Mouse (Mus musculus) kidney, embryonic 16.5 days (tissue): ENCODE results near the gene Fgfrl1. TPM values are rescaled to one million over a fixed set of nuclear protein-coding genes. Genes with fewer than 3 reads are reported as not detected.
A peak's percentile ranks its signal among the peaks of the same experiment; 100 is the strongest.

Source experiments
- ATAC-seq: fragments of 200-750 bp; cut with Nextera tagmentation; 2 replicates; pipeline ENCODE4 v1.8.0; 2017; ENCODE audit warnings: moderate TSS enrichment; ENCODE audit not compliant: low FRiP score, low TSS enrichment
- H3K27ac ChIP-seq: fragments of 300-500 bp; sonication (generic); 2 replicates; pipeline ENCODE4 v1.5.1; 2014; ENCODE audit warnings: low read length
- H3K27me3 ChIP-seq: fragments of 300-500 bp; sonication (generic); 2 replicates; pipeline ENCODE4 v1.6.1; 2014; ENCODE audit warnings: low read length, control low read depth, mixed read lengths; ENCODE audit not compliant: insufficient read depth
- H3K36me3 ChIP-seq: fragments of 300-500 bp; sonication (generic); 2 replicates; pipeline ENCODE4 v1.6.1; 2014; ENCODE audit warnings: low read length, control low read depth, mixed read lengths; ENCODE audit not compliant: insufficient read depth
- H3K4me1 ChIP-seq: fragments of 300-500 bp; sonication (generic); 2 replicates; pipeline ENCODE4 v1.6.1; 2014; ENCODE audit warnings: low read length, control low read depth, mixed read lengths; ENCODE audit not compliant: insufficient read depth
- H3K4me2 ChIP-seq: fragments of 300-500 bp; sonication (generic); replicated peaks from 2 replicates; pipeline ENCODE4 v1.6.1; 2014; ENCODE audit warnings: low read depth, low read length
- H3K4me3 ChIP-seq: fragments of 300-500 bp; sonication (generic); 2 replicates; pipeline ENCODE4 v1.5.1; 2014; ENCODE audit warnings: mild to moderate bottlenecking, low read length
- H3K9ac ChIP-seq: fragments of 300-500 bp; sonication (generic); replicated peaks from 2 replicates; pipeline ENCODE4 v1.6.1; 2014; ENCODE audit warnings: low read length
- H3K9me3 ChIP-seq: fragments of 300-500 bp; sonication (generic); 2 replicates; pipeline ENCODE4 v1.6.1; 2016; ENCODE audit warnings: low read length, control low read depth
- WGBS: fragments of 180-500 bp; shearing (Covaris S2); extraction: QIAGEN DNeasy Blood & Tissue Kit; methylation state at CpG from one replicate; pipeline ENCODE4 v1.1.7; 2014; 5-methylcytosine and 5-hydroxymethylcytosine counted together
- polyA plus RNA-seq: library from polyadenylated mRNA; unstranded; fragments of >200 nt; fragmentation: Nextera tagmentation; extraction: Ambion mirVana; gene quantifications from 2 replicates; pipeline ENCODE4 v1.2.1, GENCODE M21; 2015

Gene Fgfrl1
- polyA plus RNA-seq, 1 experiment from 2014 or later: 13.8 TPM

DNA sequence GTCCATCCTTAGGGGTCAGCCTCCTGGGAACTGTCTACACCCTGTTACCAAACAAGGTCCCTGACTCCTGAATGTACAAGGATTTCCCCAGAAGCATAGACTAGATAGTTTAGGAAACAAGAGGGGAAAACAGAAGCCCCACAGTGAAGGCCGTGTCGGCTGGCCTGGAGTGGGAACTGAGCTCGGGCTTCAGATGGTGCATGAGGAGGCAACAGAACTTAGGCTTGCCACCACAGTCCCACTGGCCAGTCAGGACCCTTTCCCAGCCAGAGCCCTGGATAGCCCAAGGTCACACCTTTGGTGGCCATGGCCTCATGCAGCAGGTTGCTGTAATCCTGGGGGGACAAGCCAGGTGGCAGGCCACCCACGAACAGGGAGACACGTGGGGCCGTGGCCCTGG is 38.8 kb upstream of the Fgfrl1 start:
- no peaks in the 10 kb centered on the region for H3K4me1 ChIP-seq
- H3K9me3 ChIP-seq: no peaks in the 10 kb centered on the region
- no peak for ATAC-seq
- 87% methylated on average over 6 of the region's 6 CpGs for WGBS
- H3K36me3 ChIP-seq: peaks cover 43% of the 10 kb centered on the region
- no peak overlapping the region for H3K27ac ChIP-seq
- H3K4me2 ChIP-seq: no peak overlapping the region
- no peak overlapping the region for H3K9ac ChIP-seq
- no peaks in the 10 kb centered on the region for H3K27me3 ChIP-seq
- no peak overlapping the region for H3K4me3 ChIP-seq

DNA sequence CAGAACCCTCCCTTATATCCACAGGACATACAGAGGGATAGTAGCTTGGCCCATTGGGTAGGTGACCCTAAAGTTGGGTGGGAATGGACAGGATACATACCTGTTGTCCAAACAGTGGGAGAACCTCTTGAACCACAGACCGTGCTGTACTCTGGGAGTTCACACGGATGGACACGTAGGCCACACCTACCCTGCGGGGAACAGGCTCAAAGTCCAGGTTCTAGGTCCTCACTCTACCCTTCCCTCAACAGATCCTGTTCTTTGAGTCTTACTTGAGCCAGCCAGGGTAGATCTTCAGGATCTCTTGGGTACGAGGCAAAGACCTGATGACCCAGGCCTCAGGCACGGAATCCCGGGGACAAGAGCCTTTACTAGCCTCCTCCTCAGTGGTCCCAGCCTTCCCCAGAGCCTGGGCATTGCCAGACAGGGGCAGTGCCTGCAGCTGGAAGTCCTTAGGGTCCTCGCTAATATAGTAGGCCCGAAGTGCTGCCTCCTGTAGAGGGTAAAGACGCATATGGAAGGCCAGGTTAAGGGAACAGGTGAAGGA is 37.7 kb upstream of the Fgfrl1 start:
- H3K4me3 ChIP-seq: no peak overlapping the region
- H3K9me3 ChIP-seq: no peaks in the 10 kb centered on the region
- 90% methylated on average over 10 of the region's 10 CpGs for WGBS
- H3K27ac ChIP-seq: no peak overlapping the region
- peaks cover 3% of the 10 kb centered on the region for H3K4me1 ChIP-seq
- H3K27me3 ChIP-seq: no peaks in the 10 kb centered on the region
- no peak for ATAC-seq
- H3K9ac ChIP-seq: no peak overlapping the region
- no peak overlapping the region for H3K4me2 ChIP-seq
- H3K36me3 ChIP-seq: peaks cover 37% of the 10 kb centered on the region

DNA sequence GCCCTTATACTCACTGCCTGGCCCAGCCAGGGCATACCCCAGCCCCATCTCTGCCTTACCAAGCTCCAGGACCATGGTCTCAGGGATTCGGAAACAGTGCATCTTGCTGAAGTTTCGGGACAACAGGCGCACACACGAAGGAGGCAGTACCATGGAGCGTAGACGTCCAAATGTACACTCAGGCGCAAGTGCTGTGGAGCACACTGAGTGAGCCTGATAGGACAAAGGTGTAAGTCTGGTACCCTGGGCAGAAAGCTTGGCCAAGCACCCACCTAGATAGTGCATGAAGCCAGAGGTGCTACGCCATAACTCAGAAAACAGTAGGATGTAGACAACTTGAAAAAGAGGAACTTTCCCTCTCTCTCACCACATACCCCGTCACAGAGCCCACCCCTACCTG is 36.8 kb upstream of the Fgfrl1 start:
- Histone ChIP-seq H3K9me3 (no peaks in the 10 kb centered on the region), H3K4me2 (no peak overlapping the region), H3K27ac (no peak overlapping the region), H3K27me3 (no peaks in the 10 kb centered on the region), H3K9ac (no peak overlapping the region), H3K36me3 (peaks cover 33% of the 10 kb centered on the region), H3K4me3 (no peak overlapping the region), H3K4me1 (peaks cover 9% of the 10 kb centered on the region)
- no peak for ATAC-seq
- 93% methylated on average over 9 of the region's 9 CpGs for WGBS

DNA sequence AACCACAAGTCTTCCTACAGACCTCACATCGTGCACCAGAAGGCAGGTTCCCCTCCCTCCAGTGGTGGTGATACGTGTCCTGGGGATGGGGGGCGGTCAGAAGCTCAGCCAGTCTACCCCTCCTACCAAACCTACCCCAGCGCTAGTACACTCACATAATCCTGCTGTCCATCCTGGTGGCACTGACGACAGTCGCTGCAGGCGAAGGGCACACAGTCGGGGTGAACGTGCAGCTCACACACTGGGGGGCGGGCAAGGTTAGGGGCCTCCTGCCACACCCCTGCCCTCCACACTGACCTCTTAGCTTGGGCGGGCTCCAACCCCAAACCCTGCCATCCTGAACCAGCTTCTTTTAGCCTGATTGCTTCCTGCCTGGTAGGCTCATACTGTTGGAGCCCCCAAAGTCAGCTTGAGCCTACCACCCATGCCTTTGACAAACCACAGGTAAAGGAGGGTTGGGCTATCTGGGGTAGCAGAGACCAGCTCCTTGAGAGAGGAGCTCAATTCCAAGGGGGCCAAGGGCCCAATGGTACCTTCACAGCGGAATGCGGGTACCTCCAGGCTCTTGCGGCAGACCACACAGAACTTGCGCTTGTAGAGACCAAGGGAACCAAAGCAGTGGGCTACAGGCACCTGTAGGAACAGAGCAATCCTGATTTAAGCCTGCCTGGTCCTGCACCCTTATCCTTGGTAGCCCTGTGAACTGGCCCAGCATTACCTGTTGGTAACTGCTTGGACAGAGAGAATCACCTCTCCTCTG is 36.1 kb upstream of the Fgfrl1 start:
- ATAC-seq: no peak
- Histone ChIP-seq H3K4me1 (peaks cover 11% of the 10 kb centered on the region), H3K27ac (no peak overlapping the region), H3K36me3 (peaks cover 31% of the 10 kb centered on the region), H3K9me3 (no peaks in the 10 kb centered on the region), H3K4me3 (no peak overlapping the region), H3K9ac (no peak overlapping the region), H3K4me2 (no peak overlapping the region), H3K27me3 (no peaks in the 10 kb centered on the region)
- 91% methylated on average over 15 of the region's 15 CpGs for WGBS

DNA sequence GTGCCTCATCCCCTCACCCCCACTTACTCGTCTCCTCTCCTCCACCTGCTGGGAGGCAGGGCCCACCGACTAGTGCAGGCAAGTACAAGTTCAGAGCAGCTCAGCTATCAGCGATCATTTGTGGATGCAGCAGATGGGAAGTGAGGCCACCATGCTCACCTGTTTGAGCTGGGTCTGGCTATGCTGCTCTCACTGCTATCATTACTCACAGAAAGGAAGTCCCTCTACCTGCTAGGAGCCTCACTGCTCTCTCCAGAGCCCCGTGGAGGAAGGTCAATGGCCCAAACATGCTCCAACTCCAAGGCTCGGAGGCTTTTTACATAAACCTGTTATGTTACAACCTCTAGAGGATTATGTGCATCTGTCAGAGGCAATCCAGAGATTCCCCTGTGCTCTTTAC is 34.8 kb upstream of the Fgfrl1 start:
- Histone ChIP-seq H3K36me3 (peaks cover 31% of the 10 kb centered on the region), H3K4me2 (no peak overlapping the region), H3K27me3 (no peaks in the 10 kb centered on the region), H3K4me1 (peaks cover 11% of the 10 kb centered on the region), H3K4me3 (no peak overlapping the region), H3K9me3 (no peaks in the 10 kb centered on the region), H3K27ac (no peak overlapping the region), H3K9ac (no peak overlapping the region)
- ATAC-seq: no peak
- 81% methylated on average over 5 of the region's 5 CpGs for WGBS

DNA sequence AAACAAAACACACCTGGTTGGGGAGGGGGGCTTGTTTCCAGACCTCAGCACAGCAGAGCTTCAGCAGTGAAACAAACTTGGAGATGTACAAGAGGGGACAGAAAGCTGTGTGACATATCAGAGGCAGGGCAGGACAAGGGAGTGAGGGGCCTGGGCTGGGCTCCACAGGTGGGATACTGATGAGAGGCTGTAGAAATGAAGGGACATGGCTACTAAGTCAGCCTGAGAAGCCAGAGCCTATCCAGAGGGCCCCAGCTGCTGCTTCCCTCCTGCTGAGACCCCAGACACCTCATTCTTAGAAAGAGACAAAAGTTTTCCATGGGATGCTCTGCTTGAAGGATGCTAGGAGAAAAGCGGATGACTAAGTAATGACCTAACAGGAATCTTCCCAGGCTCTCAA is 33.6 kb upstream of the Fgfrl1 start:
- whole genome bisulfite sequencing: 90% methylated on average over 1 of the region's 1 CpGs
- Histone ChIP-seq H3K4me2 (no peak overlapping the region), H3K9ac (no peak overlapping the region), H3K4me3 (no peak overlapping the region), H3K36me3 (peaks cover 20% of the 10 kb centered on the region), H3K27me3 (no peaks in the 10 kb centered on the region), H3K27ac (no peak overlapping the region), H3K9me3 (no peaks in the 10 kb centered on the region), H3K4me1 (peaks cover 11% of the 10 kb centered on the region)
- no peak for ATAC-seq

DNA sequence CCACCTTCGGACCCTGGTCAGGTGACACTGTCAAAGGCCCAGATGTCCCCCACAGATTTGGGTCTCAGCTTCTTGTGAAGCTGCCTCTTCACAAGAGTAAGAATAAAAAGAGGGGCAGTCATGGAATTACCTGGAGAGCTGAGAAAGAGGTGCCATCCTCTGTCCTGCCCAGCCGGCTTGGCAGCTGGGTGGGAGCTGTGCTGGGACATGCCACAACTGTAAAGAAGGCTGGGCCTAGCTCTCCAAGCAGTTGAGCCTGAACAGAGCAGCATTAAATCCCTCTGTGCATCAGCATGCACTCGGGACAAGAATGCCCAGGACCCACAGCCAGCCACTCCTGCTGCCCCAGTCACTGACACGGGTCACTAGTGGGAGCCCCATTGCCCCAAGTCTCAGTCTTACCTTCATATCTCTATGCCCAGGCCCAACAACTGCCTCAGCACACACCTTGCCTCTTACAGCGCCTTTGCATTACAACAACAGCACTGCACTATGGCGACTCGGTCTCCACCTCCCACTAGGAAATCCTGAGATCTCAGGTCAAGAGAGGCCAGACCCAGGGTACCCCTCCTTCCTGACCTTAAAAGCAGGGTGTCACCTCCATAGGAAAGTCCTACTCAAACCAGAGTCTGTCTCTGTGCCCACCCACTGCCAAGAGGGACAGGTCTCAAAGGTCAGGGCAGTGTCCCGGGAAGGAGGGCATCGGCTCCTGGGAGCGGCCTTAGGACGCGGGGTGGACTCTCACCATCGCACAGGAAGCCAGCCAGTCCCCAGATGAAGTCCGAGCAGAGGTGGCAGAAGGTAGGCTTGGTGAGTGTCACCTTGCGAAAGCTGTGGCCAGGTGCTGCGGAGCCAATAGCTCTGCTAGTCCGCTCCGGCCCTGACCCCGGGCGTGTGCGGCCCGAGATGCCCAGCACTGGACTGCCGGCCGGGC is 32.2 kb upstream of the Fgfrl1 start, which contains the start of gene Idua:
Idua (plus strand) TSS at position 634 of the 934 bp plus-strand sequence.
- 8% methylated on average over 24 of the region's 24 CpGs for WGBS
- no peaks in the 10 kb centered on the region for H3K27me3 ChIP-seq
- peaks cover 11% of the 10 kb centered on the region for H3K4me1 ChIP-seq
- no peaks in the 10 kb centered on the region for H3K9me3 ChIP-seq
- peak within 1 kb of the TSS; percentile 94 for H3K4me3 ChIP-seq
- H3K4me2 ChIP-seq: peak within 1 kb of the TSS; percentile 75
- peaks cover 6% of the 10 kb centered on the region for H3K36me3 ChIP-seq
- H3K27ac ChIP-seq: 0 out of 2 replicates have a peak within 1 kb of the TSS, but pooled peaks have one; percentile 46
- ATAC-seq: peak; percentile 75
- peak within 1 kb of the TSS; percentile 92 for H3K9ac ChIP-seq

DNA sequence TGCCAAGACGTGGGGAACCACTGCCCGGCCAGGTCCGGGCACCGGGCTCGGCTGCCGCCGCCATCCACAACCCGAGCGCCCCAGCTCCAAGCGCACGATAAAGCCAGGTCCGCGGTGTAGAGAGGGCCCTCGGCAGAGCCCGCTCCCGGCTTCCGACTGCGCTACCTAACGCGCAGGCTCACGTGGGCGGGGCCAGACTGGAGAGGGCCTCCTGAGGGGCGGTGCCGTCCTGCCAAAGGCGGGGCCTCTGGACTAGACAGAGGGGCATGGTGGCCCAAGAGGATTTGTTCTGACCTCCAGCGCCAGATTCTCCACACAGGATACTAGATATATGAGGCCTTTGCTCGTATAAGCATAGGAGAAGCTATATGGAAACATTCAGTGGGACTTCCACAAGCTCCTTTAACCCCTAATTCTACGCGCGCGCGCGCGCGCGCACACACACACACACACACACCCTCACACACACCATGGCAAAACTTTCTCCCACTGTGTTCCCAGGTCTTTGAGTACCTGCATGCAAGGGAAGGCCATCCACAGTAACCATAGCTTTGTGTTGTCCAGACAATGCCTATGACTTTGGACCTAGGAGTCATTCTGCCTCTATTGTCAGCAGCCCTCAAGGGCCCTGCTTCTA is 31.4 kb upstream of the Fgfrl1 start:
- peaks cover 11% of the 10 kb centered on the region for H3K4me1 ChIP-seq
- H3K27ac ChIP-seq: 0 out of 2 replicates have a peak overlapping the region, but pooled peaks have one; percentile 46
- 10% methylated on average over 36 of the region's 36 CpGs for WGBS

DNA sequence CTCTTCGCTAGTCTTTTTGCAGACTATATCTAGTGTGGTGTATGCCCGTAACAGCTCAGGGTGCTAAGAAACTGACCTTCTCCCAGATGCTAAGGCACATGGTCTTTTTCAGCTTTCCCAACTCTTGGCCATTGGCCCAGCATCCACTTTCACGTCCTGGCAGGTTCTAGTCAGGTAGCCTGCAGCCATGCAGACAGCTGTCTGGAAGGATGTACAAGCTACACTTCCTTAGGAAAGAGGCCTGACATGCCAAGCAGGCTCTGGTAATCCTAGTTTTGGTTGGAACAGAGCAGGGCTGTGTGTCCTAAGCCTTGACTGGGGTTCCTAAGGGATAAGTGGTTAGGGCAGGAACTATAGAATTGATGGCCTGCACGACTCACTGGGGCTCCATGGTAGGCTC is 29.4 kb upstream of the Fgfrl1 start:
- Histone ChIP-seq H3K4me1 (peaks cover 11% of the 10 kb centered on the region), H3K4me2 (no peak overlapping the region), H3K9ac (no peak overlapping the region), H3K36me3 (no peaks in the 10 kb centered on the region), H3K4me3 (no peak overlapping the region), H3K27ac (no peak overlapping the region), H3K9me3 (no peaks in the 10 kb centered on the region), H3K27me3 (no peaks in the 10 kb centered on the region)
- no peak for ATAC-seq
- WGBS: 81% methylated on average over 4 of the region's 4 CpGs

More for the DNA sequence above, 31.4 kb upstream of the Fgfrl1 start:
- Histone ChIP-seq H3K4me3 (peak overlapping the region; percentile 94), H3K27me3 (no peaks in the 10 kb centered on the region), H3K36me3 (peaks cover 3% of the 10 kb centered on the region; the same call in 1 of the 2 replicates), H3K4me2 (peak overlapping the region; percentile 75), H3K9me3 (no peaks in the 10 kb centered on the region), H3K9ac (peak overlapping the region; percentile 92)
- ATAC-seq: peak; percentile 99
